Mouse (Mus musculus) midbrain, embryonic 15.5 days (tissue): ENCODE results near the gene Mllt1. TPM values are rescaled to one million over a fixed set of nuclear protein-coding genes. Genes with fewer than 3 reads are reported as not detected.

Experiments used
- ATAC-seq: fragments of 200-750 bp; cut with Nextera tagmentation; replicated peaks from 2 replicates; pipeline ENCODE4 v1.8.0; 2017; ENCODE audit warnings: moderate TSS enrichment
- H3K27ac ChIP-seq: fragments of 300-500 bp; sonication (generic); 2 replicates; pipeline ENCODE4 v1.5.1; 2015; ENCODE audit warnings: mild to moderate bottlenecking, inconsistent platforms
- H3K27me3 ChIP-seq: fragments of 300-500 bp; sonication (generic); replicated peaks from 2 replicates; pipeline ENCODE4 v1.6.1; 2015; ENCODE audit warnings: inconsistent platforms
- H3K36me3 ChIP-seq: fragments of 300-500 bp; sonication (generic); replicated peaks from 2 replicates; pipeline ENCODE4 v1.6.1; 2015; ENCODE audit warnings: inconsistent platforms
- H3K4me1 ChIP-seq: fragments of 300-500 bp; sonication (generic); 2 replicates; pipeline ENCODE4 v1.6.1; 2015; ENCODE audit warnings: inconsistent platforms
- H3K4me2 ChIP-seq: fragments of 300-500 bp; sonication (generic); 2 replicates; pipeline ENCODE4 v1.6.1; 2015; ENCODE audit warnings: inconsistent platforms, mild to moderate bottlenecking, moderate library complexity
- H3K4me3 ChIP-seq: fragments of 300-500 bp; sonication (generic); 2 replicates; pipeline ENCODE4 v1.5.1; 2015; ENCODE audit warnings: mild to moderate bottlenecking, inconsistent platforms
- H3K9ac ChIP-seq: fragments of 300-500 bp; sonication (generic); 2 replicates; pipeline ENCODE4 v1.6.1; 2015; ENCODE audit warnings: mild to moderate bottlenecking, inconsistent platforms
- H3K9me3 ChIP-seq: fragments of 300-500 bp; sonication (generic); 2 replicates; pipeline ENCODE4 v1.6.1; 2016; ENCODE audit warnings: inconsistent platforms
- whole genome bisulfite sequencing: fragments of 180-500 bp; shearing (Covaris S2); methylation state at CpG from one replicate; pipeline ENCODE4 v1.1.7; 2015; ENCODE audit warnings: mixed read lengths; 5-methylcytosine and 5-hydroxymethylcytosine counted together
- polyA plus RNA-seq: library from polyadenylated mRNA; unstranded; fragments of >200 nt; fragmentation: Nextera tagmentation; extraction: Ambion mirVana; gene quantifications from 2 replicates; pipeline ENCODE4 v1.2.1, GENCODE M21; 2015

Mllt1 gene
- polyA plus RNA-seq, 1 experiment from 2014 or later, result 103 TPM

DNA sequence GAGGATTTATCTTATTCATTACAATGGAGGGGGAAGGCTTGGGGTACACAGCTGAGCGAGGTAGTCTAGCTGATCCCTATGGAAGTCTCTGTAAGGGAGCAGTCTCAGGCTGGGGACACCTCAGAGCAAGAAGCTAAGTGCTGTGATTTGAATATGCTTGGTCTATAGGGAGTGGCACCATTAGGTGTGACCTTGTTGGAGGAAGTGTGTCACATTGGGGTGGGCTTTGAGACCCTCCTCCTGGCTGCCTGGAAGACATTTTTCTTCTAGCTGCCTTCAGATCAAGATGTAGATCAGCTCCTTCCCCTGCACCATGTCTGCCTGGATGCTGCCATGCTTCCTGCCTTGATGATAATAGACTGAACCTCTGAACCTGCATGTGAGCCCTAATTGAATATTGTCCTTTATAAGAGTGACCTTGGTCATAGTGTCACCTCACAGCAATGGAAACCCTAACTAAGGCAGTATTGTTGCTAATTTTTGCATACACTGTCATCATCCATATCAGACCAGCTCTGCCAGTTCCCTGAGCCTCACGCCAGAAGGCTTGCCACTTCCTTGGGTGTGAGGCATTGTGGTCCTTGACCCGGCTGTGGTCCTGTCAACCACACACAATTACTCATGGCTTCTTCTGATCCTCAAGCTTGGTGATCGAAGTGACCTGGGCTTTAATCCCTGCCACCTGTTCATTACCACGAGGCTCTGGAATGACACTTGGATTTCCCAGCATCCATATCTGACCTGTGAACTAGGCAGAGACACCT lies 27.6 kb upstream of the Mllt1 start:
- 78% methylated on average over 5 of the region's 5 CpGs for WGBS
- H3K4me1 ChIP-seq, result no peaks in the 10 kb centered on the region
- H3K4me3 ChIP-seq, result no peak overlapping the region
- H3K36me3 ChIP-seq, result no peaks in the 10 kb centered on the region
- H3K9ac ChIP-seq, result no peak overlapping the region
- ATAC-seq, result no peak
- H3K27me3 ChIP-seq, result no peaks in the 10 kb centered on the region
- H3K27ac ChIP-seq, result no peak overlapping the region
- H3K9me3 ChIP-seq, result no peaks in the 10 kb centered on the region
- H3K4me2 ChIP-seq, result no peak overlapping the region

DNA sequence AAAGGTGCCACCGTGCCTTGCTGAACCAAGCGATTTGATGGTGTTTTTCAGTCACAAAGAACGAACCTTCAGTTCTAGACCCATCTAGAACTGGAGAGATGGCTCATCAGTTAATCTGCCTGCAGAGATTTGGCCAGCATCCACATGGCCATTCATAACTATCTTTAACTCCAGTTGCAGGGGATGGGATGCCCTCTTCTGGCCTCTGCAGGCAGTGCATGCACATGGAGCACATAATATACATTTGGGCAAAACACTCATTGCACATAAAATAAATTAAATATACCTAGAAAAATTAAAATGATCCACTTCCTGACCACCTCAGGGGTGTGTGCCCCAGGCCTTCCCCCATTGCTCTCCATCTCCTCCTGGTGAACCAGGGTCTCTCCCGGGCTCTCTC lies 26.7 kb upstream of the Mllt1 start:
- no peaks in the 10 kb centered on the region for H3K36me3 ChIP-seq
- H3K4me3 ChIP-seq, result no peak overlapping the region
- no peaks in the 10 kb centered on the region for H3K4me1 ChIP-seq
- H3K27ac ChIP-seq, result no peak overlapping the region
- no peak for ATAC-seq
- H3K27me3 ChIP-seq, result no peaks in the 10 kb centered on the region
- H3K9ac ChIP-seq, result no peak overlapping the region
- no peak overlapping the region for H3K4me2 ChIP-seq
- H3K9me3 ChIP-seq, result no peaks in the 10 kb centered on the region
- WGBS, result 91% methylated on average over 4 of the region's 4 CpGs

DNA sequence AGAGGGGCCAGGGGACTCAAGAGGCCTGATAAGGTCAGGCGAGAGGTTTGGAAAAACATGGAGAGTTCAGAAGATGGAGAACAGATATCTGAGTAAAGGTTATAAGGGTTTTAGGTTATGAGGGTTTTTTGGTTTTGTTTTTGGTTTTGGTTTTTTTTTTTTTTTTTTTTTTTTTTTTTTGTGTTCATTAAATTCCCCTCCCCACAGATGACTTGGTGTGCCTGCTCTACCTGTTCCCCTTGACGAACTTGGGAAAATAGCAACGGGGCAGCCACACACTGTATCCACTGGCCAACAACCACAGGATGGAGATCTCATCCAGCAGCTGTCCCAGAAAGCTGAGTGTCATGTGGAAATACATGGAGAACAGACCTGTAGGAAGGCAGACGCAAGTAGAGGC lies 23.5 kb upstream of the Mllt1 start:
- no peak overlapping the region for H3K4me2 ChIP-seq
- no peak overlapping the region for H3K9ac ChIP-seq
- no peak for ATAC-seq
- H3K4me1 ChIP-seq, result no peaks in the 10 kb centered on the region
- no peaks in the 10 kb centered on the region for H3K27me3 ChIP-seq
- H3K27ac ChIP-seq, result no peak overlapping the region
- no peak overlapping the region for H3K4me3 ChIP-seq
- 77% methylated on average over 4 of the region's 4 CpGs for WGBS
- no peaks in the 10 kb centered on the region for H3K36me3 ChIP-seq
- H3K9me3 ChIP-seq, result no peaks in the 10 kb centered on the region

DNA sequence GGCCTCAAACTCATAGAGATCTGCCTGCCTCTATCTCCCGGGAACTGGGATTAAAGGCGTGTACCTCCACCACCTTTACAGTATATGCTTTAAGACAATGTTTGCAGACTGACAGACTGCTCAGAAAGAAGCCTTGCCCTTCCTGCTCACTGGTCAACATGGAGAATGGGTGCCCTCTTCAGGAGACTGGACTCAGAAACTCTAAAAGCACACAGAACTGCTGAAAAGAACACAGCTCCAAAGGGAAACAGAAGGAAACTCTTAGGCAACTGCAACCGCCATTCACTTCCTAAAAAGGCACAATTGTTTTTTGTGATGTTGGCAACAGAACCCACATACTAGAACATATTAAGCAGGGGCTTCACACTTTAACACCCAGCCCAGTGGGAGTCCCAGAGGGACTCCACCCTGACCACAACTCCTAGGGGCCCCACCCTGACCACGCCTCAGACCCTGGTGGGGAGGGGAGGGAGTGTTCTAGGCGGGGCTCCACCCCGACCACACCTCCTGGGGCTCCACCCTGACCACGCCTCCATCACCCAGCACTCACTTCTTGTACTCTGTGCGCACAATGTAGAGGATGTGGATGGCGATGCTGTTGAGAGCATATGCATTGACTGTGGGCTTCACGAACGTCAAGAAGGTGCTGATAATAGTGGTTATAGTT lies 22.7 kb upstream of the Mllt1 start:
- no peaks in the 10 kb centered on the region for H3K4me1 ChIP-seq
- ATAC-seq, result no peak
- no peak overlapping the region for H3K4me3 ChIP-seq
- H3K4me2 ChIP-seq, result no peak overlapping the region
- H3K9ac ChIP-seq, result no peak overlapping the region
- H3K27ac ChIP-seq, result no peak overlapping the region
- no peaks in the 10 kb centered on the region for H3K36me3 ChIP-seq
- WGBS, result 39% methylated on average over 11 of the region's 11 CpGs
- no peaks in the 10 kb centered on the region for H3K9me3 ChIP-seq
- H3K27me3 ChIP-seq, result no peaks in the 10 kb centered on the region

DNA sequence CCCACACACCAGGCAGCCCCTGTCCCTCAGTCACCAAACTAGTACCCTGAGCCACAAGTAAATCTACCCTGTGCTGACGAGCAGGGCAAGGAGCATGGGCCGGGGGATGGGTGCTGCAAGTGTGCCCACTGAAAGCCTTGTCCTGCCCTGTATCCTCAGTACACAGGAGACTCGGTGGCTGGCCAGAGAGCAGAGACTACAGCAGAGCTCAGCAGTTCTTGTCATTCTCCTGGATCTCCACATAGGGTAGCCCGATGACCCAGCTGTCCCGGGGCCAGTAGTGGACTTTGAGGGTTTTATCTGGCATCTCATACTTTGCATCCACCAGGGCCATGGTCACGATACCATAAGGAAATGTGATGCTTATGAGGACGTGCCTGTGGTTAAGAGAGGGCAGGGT lies 19.7 kb upstream of the Mllt1 start:
- no peaks in the 10 kb centered on the region for H3K4me1 ChIP-seq
- 87% methylated on average over 7 of the region's 7 CpGs for WGBS
- H3K4me2 ChIP-seq, result no peak overlapping the region
- no peak for ATAC-seq
- no peak overlapping the region for H3K9ac ChIP-seq
- no peak overlapping the region for H3K27ac ChIP-seq
- no peak overlapping the region for H3K4me3 ChIP-seq
- no peaks in the 10 kb centered on the region for H3K36me3 ChIP-seq
- H3K27me3 ChIP-seq, result no peaks in the 10 kb centered on the region
- no peaks in the 10 kb centered on the region for H3K9me3 ChIP-seq

DNA sequence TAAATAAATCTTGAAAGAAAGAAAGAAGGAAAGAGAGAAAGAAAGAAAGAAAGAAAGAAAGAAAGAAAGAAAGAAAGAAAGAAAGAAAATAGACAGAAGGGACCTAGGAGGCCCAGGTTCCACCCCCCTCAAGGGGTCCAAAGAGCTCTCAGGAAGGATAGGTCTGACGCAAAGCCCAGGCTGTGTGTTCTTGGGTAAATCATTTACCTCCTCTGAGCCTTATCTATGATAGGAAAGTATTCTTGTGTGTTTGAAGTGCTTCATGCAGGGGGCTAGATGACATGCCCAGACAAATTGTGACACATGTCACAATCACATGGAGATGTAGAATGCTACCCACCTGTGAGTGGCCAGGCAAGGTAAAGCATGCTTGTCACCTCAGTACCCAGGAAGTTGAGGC lies 17.4 kb upstream of the Mllt1 start:
- no peaks in the 10 kb centered on the region for H3K4me1 ChIP-seq
- H3K9me3 ChIP-seq, result no peaks in the 10 kb centered on the region
- H3K36me3 ChIP-seq, result no peaks in the 10 kb centered on the region
- no peak overlapping the region for H3K9ac ChIP-seq
- WGBS, result 96% methylated on average over 1 of the region's 1 CpGs
- no peak overlapping the region for H3K27ac ChIP-seq
- no peaks in the 10 kb centered on the region for H3K27me3 ChIP-seq
- no peak overlapping the region for H3K4me2 ChIP-seq
- H3K4me3 ChIP-seq, result no peak overlapping the region
- ATAC-seq, result no peak

DNA sequence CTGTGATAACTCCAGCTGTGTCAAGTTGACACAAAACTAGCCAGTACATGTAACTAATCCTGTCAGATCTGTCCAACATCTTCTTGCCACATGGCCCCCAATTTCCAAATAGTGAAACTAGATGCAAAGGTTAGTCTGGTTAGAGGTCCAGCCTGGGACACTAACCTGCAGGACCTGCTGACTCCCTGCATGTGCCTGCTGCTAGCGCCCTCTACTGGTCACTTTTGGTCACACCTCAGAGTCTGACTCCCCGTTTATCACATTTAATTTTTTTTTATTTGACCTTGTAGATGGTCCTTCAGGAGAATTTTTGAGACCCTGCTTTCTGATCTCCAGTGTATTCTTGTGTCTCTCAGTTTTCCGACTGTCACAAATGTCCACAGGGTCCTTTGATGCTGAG lies 15.7 kb upstream of the Mllt1 start:
- Histone ChIP-seq H3K4me3 (no peak overlapping the region), H3K27me3 (no peaks in the 10 kb centered on the region), H3K9me3 (no peaks in the 10 kb centered on the region), H3K4me2 (no peak overlapping the region), H3K9ac (no peak overlapping the region), H3K36me3 (no peaks in the 10 kb centered on the region), H3K27ac (no peak overlapping the region), H3K4me1 (no peaks in the 10 kb centered on the region)
- 16% methylated on average over 3 of the region's 3 CpGs for whole genome bisulfite sequencing
- no peak for ATAC-seq

DNA sequence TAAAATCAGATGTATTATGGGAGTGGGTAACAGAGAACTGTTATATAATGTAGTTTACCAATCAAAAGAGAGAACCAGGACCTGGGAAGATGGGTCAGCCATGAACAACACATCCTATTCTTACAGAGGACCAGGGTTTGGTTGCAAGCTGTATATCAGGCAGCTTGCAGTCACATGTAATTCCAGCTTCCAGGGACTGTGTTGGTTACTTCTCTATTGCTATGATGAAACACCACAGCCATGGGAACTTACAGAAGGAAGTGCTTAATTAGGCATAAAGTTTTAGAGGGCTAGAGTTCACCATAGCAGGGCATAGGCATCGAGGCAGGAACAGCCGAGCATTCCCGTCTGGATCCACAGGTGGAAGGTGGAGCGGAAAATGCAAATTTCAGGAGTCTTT lies 3.5 kb upstream of the Mllt1 start:
- no peak for ATAC-seq

DNA sequence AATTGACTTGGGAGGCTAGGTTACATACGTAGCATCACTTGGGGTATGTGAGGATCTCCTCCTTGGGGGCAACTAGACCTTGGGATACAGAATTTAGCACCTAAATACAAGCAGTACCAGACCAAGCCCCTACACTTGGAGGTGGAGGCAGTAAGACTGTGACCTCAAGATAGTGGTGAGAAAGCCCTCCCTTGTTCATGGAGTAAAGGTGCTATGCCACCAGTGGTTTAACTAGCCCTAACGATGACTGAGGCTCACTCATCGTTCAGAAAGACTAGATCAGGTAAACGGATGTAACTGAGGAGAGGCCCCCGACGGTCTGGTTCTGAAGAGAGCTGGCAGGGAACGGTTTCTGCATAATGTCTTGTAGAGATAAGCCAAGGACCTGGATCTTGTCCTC lies 1.5 kb upstream of the Mllt1 start:
- H3K4me2 ChIP-seq, result no peak overlapping the region
- no peaks in the 10 kb centered on the region for H3K27me3 ChIP-seq
- 93% methylated on average over 7 of the region's 7 CpGs for WGBS
- no peaks in the 10 kb centered on the region for H3K9me3 ChIP-seq
- no peaks in the 10 kb centered on the region for H3K36me3 ChIP-seq
- H3K4me1 ChIP-seq, result peaks cover 30% of the 10 kb centered on the region
- H3K4me3 ChIP-seq, result no peak overlapping the region
- no peak for ATAC-seq
- no peak overlapping the region for H3K9ac ChIP-seq
- no peak overlapping the region for H3K27ac ChIP-seq

More for the DNA sequence above, 3.5 kb upstream of the Mllt1 start:
- Histone ChIP-seq H3K4me3 (no peak overlapping the region), H3K27ac (no peak overlapping the region), H3K36me3 (no peaks in the 10 kb centered on the region), H3K9me3 (no peaks in the 10 kb centered on the region), H3K9ac (no peak overlapping the region), H3K27me3 (no peaks in the 10 kb centered on the region), H3K4me2 (no peak overlapping the region), H3K4me1 (peaks cover 10% of the 10 kb centered on the region)
- 88% methylated on average over 4 of the region's 4 CpGs for WGBS

DNA sequence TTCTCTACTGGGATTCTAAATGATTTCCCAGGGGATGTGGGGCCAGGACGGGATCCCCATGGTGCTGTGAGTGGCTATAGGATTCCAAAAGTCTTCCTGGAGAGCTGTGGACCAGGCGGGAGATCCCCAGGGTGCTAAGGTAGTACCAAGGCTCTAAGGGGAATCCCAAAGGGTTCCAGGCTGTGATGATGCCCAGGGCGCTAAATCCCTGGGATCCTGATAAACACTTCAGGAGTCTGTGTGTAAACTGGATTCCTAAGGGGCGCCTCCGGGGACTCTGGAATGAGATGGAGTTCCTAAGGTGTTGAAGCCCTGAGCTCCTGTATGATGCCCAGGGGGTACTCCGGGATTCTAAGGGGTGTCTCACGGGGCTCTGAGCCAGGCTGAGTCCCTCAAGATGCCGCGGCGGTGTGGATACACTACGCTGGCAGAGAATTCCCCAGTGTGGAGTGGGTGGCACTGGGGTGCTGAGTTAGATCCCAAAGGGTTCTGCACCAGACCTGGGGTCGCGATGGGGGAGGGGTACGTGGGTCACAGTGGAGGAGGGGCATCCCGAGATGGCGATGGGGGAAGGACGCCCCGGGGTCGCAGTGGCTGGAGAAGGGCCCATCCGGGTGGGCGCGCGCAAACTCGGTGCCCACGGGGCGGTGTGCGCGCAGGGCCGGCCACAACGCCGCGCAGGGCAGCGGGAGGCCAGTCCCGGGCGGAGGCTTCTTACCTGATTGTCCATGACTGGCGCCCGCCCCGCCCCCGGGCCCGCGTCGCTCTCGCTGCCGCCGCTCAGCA lies 477 bp downstream of the Mllt1 start:
- H3K9me3 ChIP-seq, result no peaks in the 10 kb centered on the region
- H3K27me3 ChIP-seq, result no peaks in the 10 kb centered on the region
- peak overlapping the region; percentile 99 for H3K4me3 ChIP-seq
- ATAC-seq, result peak; percentile 68
- H3K9ac ChIP-seq, result peak overlapping the region; percentile 98
- WGBS, result 2% methylated on average over 34 of the region's 45 CpGs
- H3K27ac ChIP-seq, result peak overlapping the region; percentile 88
- peaks cover 40% of the 10 kb centered on the region for H3K4me1 ChIP-seq
- H3K36me3 ChIP-seq, result no peaks in the 10 kb centered on the region
- H3K4me2 ChIP-seq, result peak overlapping the region; percentile 89

DNA sequence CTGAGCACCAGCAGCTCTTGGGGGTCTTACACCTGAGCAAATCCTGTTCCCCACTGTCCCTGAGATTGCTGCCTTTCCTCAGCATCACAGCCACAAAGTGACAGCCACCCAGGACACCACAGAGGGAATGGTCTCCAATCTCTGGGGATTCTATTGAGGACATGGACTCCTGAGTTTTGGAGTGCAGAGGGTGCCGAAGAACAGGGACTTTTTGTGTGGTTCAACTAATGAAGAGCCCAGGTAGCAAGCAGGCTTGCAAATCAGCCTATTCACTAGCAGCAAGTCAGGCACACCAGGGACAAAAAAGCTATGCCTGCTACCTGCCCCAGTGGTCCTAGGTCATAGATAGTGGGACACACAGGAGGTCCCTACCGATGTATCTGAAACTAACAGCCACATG lies 1.8 kb downstream of the Mllt1 start:
- Histone ChIP-seq H3K4me2 (peak overlapping the region; percentile 89), H3K9ac (no peak overlapping the region), H3K27me3 (no peaks in the 10 kb centered on the region), H3K36me3 (no peaks in the 10 kb centered on the region), H3K27ac (no peak overlapping the region), H3K4me1 (peaks cover 45% of the 10 kb centered on the region), H3K9me3 (no peaks in the 10 kb centered on the region), H3K4me3 (peak overlapping the region; percentile 99; the same call in 1 of the 2 replicates)
- 93% methylated on average over 2 of the region's 2 CpGs for whole genome bisulfite sequencing
- ATAC-seq, result no peak

DNA sequence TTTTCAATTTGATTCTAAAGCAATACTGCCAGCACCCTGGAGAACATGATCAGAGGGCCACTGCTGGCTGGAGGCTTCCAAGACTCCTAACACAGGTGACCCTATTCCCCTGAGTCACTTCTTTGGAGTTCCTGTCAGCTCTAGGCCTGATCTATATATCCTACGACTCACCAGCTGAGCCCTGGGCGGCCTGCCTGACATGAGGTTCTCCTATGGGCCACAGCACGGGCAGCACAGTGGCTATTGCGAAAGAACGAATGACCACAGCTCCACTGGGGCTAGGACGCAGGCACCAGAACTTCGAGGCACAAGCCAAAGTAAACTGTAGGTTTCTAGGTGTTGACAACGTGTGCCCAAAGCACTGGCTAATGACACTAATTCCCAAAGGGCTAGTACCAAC lies 5.2 kb downstream of the Mllt1 start:
- H3K9me3 ChIP-seq, result no peaks in the 10 kb centered on the region
- H3K27ac ChIP-seq, result no peak overlapping the region
- H3K4me3 ChIP-seq, result no peak overlapping the region
- no peak for ATAC-seq
- H3K4me2 ChIP-seq, result no peak overlapping the region
- 90% methylated on average over 8 of the region's 8 CpGs for WGBS
- H3K36me3 ChIP-seq, result no peaks in the 10 kb centered on the region
- H3K9ac ChIP-seq, result no peak overlapping the region
- peaks cover 45% of the 10 kb centered on the region for H3K4me1 ChIP-seq
- H3K27me3 ChIP-seq, result no peaks in the 10 kb centered on the region
